Mouse (Mus musculus) MEL (cell line): ENCODE data around the gene Gsap. TPM values are rescaled to one million over a fixed set of nuclear protein-coding genes. Genes with fewer than 3 reads are reported as not detected.

Source experiments
- DNase-seq: peaks from one replicate; pipeline ENCODE4 v3.0.0; 2011; ENCODE audit warnings: low read depth, low spot score
- H3K27ac ChIP-seq: 2 replicates; pipeline ENCODE4 v1.5.1; 2012; ENCODE audit warnings: low read depth, mild to moderate bottlenecking, control low read depth, low read length, moderate library complexity; ENCODE audit not compliant: control insufficient read depth
- H3K27me3 ChIP-seq, 2 experiments: fragments of 150-350 bp in 1 of 2; sonication (generic) in 1 of 2; 2 replicates each; pipeline ENCODE4 v1.6.1; 2012; ENCODE audit warnings: low read length in 2 of 2, mild to moderate bottlenecking in 2 of 2, improper control_type of control experiment in 1 of 2, moderate library complexity in 1 of 2; ENCODE audit not compliant: insufficient read depth in 2 of 2, control insufficient read depth in 1 of 2
- H3K36me3 ChIP-seq, 2 experiments: 2 replicates each; pipeline ENCODE4 v1.6.1; 2012 to 2014; ENCODE audit warnings: low read length in 2 of 2, improper control_type of control experiment in 1 of 2, inconsistent platforms in 1 of 2, mild to moderate bottlenecking in 1 of 2; ENCODE audit not compliant: insufficient read depth in 2 of 2, control insufficient read depth in 1 of 2
- H3K4me1 ChIP-seq, 2 experiments: fragments of 150-350 bp in 1 of 2; sonication (generic) in 1 of 2; 2 replicates each; pipeline ENCODE4 v1.6.1; 2012; ENCODE audit warnings: low read length in 2 of 2, improper control_type of control experiment in 1 of 2, mild to moderate bottlenecking in 1 of 2; ENCODE audit not compliant: insufficient read depth in 2 of 2, control insufficient read depth in 1 of 2
- H3K4me3 ChIP-seq, 2 experiments: fragments of 150-350 bp in 1 of 2; sonication (generic) in 1 of 2; 2 replicates each; pipeline ENCODE4 v1.5.1; 2012; ENCODE audit warnings: low read depth in 2 of 2, low read length in 2 of 2, mild to moderate bottlenecking in 2 of 2, moderate library complexity in 2 of 2, control low read depth in 1 of 2, improper control_type of control experiment in 1 of 2; ENCODE audit not compliant: control insufficient read depth in 1 of 2, insufficient read depth in 1 of 2
- H3K79me2 ChIP-seq: 2 replicates; pipeline ENCODE4 v1.6.1; 2012; ENCODE audit warnings: mild to moderate bottlenecking, low read length, moderate library complexity; ENCODE audit not compliant: control insufficient read depth, poor library complexity, insufficient read depth
- H3K9ac ChIP-seq: 2 replicates; pipeline ENCODE4 v1.6.1; 2012; ENCODE audit warnings: low read depth, mild to moderate bottlenecking, control low read depth, low read length, moderate library complexity; ENCODE audit not compliant: control insufficient read depth, poor library complexity, severe bottlenecking
- H3K9me3 ChIP-seq: fragments of 150-350 bp; sonication (generic); replicated peaks from 2 replicates; pipeline ENCODE4 v1.6.1; 2012; ENCODE audit warnings: mild to moderate bottlenecking, low read length, improper control_type of control experiment, moderate library complexity; ENCODE audit not compliant: insufficient read depth
- CHD2 ChIP-seq: IDR thresholded peaks from 2 replicates; pipeline ENCODE4 v1.6.1; 2011; ENCODE audit warnings: low read length, improper control_type of control experiment
- E2F4 ChIP-seq: IDR thresholded peaks from 2 replicates; pipeline ENCODE4 v1.6.1; 2011; ENCODE audit warnings: low read depth, low read length, improper control_type of control experiment, borderline replicate concordance
- EP300 ChIP-seq, 2 experiments: IDR thresholded peaks; 2 replicates each; pipeline ENCODE4 v1.6.1; 2011; ENCODE audit warnings: improper control_type of control experiment in 2 of 2, low read length in 2 of 2, low read depth in 1 of 2, mild to moderate bottlenecking in 1 of 2
- ETS1 ChIP-seq: IDR thresholded peaks from 2 replicates; pipeline ENCODE4 v1.6.1; 2012; ENCODE audit warnings: low read depth, mild to moderate bottlenecking, inconsistent platforms, low read length, improper control_type of control experiment, moderate library complexity
- GABPA ChIP-seq: IDR thresholded peaks from 2 replicates; pipeline ENCODE4 v1.6.1; 2012; ENCODE audit warnings: low read depth, mild to moderate bottlenecking, inconsistent platforms, low read length, improper control_type of control experiment, moderate library complexity
- GATA1 ChIP-seq: IDR thresholded peaks from 2 replicates; pipeline ENCODE4 v1.6.1; 2011; ENCODE audit warnings: low read depth, low read length, improper control_type of control experiment
- HCFC1 ChIP-seq: IDR thresholded peaks from 2 replicates; pipeline ENCODE4 v1.6.1; 2012; ENCODE audit warnings: low read depth, mild to moderate bottlenecking, inconsistent platforms, low read length, improper control_type of control experiment, moderate library complexity
- JUND ChIP-seq: IDR thresholded peaks from 2 replicates; pipeline ENCODE4 v1.6.1; 2011; ENCODE audit warnings: low read depth, mild to moderate bottlenecking, improper control_type of control experiment, low read length
- MAFK ChIP-seq: IDR thresholded peaks from 2 replicates; pipeline ENCODE4 v1.6.1; 2011; ENCODE audit warnings: low read depth, mild to moderate bottlenecking, low read length, improper control_type of control experiment, borderline replicate concordance
- MAX ChIP-seq: IDR thresholded peaks from 2 replicates; pipeline ENCODE4 v1.6.1; 2011; ENCODE audit warnings: low read length, improper control_type of control experiment
- MEF2A ChIP-seq: IDR thresholded peaks from 2 replicates; pipeline ENCODE4 v1.6.1; 2014; ENCODE audit warnings: low read depth, mild to moderate bottlenecking, inconsistent platforms, low read length, improper control_type of control experiment; ENCODE audit not compliant: poor library complexity, insufficient replicate concordance, severe bottlenecking; ENCODE audit errors: extremely low read depth
- MYC ChIP-seq: IDR thresholded peaks from 2 replicates; pipeline ENCODE4 v1.6.1; 2011; ENCODE audit warnings: low read depth, mild to moderate bottlenecking, low read length, improper control_type of control experiment, moderate library complexity
- NELFE ChIP-seq: IDR thresholded peaks from 2 replicates; pipeline ENCODE4 v1.6.1; 2011; ENCODE audit warnings: low read depth, low read length, improper control_type of control experiment
- POLR2A ChIP-seq, 2 experiments: IDR thresholded peaks; 2 replicates each; pipeline ENCODE4 v1.6.1; 2011 to 2012; ENCODE audit warnings: low read length in 2 of 2, mild to moderate bottlenecking in 2 of 2, control low read depth in 1 of 2, improper control_type of control experiment in 1 of 2, low read depth in 1 of 2, moderate library complexity in 1 of 2; ENCODE audit not compliant: control insufficient read depth in 1 of 2, insufficient read depth in 1 of 2, poor library complexity in 1 of 2
- POLR2AphosphoS2 ChIP-seq: IDR thresholded peaks from 2 replicates; pipeline ENCODE4 v1.6.1; 2011; ENCODE audit warnings: low read length, improper control_type of control experiment
- RCOR1 ChIP-seq: IDR thresholded peaks from 2 replicates; pipeline ENCODE4 v1.6.1; 2012; ENCODE audit warnings: low read depth, mild to moderate bottlenecking, inconsistent platforms, low read length, improper control_type of control experiment
- SMC3 ChIP-seq: IDR thresholded peaks from 2 replicates; pipeline ENCODE4 v1.6.1; 2011; ENCODE audit warnings: low read depth, low read length, improper control_type of control experiment
- TAL1 ChIP-seq: IDR thresholded peaks from 2 replicates; pipeline ENCODE4 v1.6.1; 2012; ENCODE audit warnings: mild to moderate bottlenecking, inconsistent platforms, low read length, moderate library complexity, mixed read lengths
- TCF12 ChIP-seq: IDR thresholded peaks from 2 replicates; pipeline ENCODE4 v1.6.1; 2014; ENCODE audit warnings: low read depth, mild to moderate bottlenecking, inconsistent platforms, low read length, improper control_type of control experiment, moderate library complexity
- UBTF ChIP-seq: IDR thresholded peaks from 2 replicates; pipeline ENCODE4 v1.6.1; 2012; ENCODE audit warnings: low read depth, mild to moderate bottlenecking, inconsistent platforms, low read length, improper control_type of control experiment, moderate library complexity, borderline replicate concordance; ENCODE audit not compliant: insufficient read depth
- USF1 ChIP-seq: IDR thresholded peaks from 2 replicates; pipeline ENCODE4 v1.6.1; 2014; ENCODE audit warnings: low read depth, mild to moderate bottlenecking, inconsistent platforms, low read length, improper control_type of control experiment, moderate library complexity
- ZC3H11A ChIP-seq: IDR thresholded peaks from 2 replicates; pipeline ENCODE4 v1.6.1; 2012; ENCODE audit warnings: low read depth, mild to moderate bottlenecking, inconsistent platforms, low read length, improper control_type of control experiment
- ZMIZ1 ChIP-seq: IDR thresholded peaks from 2 replicates; pipeline ENCODE4 v1.6.1; 2012; ENCODE audit warnings: low read depth, mild to moderate bottlenecking, inconsistent platforms, low read length, improper control_type of control experiment, moderate library complexity
- ZNF384 ChIP-seq: IDR thresholded peaks from 2 replicates; pipeline ENCODE4 v1.6.1; 2012; ENCODE audit warnings: low read depth, mild to moderate bottlenecking, inconsistent platforms, low read length, improper control_type of control experiment
- polyA plus RNA-seq, 2 experiments: library from polyadenylated mRNA; stranded (reverse) in 1 of 2; unstranded in 1 of 2; fragments of >175 nt in 1 of 2; fragments of >200 nt in 1 of 2; gene quantifications; 2 replicates each; pipeline versions ENCODE4 v1.2.1 to v1.2.4; 2012; ENCODE audit warnings: low replicate concordance in 2 of 2, low read depth in 1 of 2; ENCODE audit not compliant: insufficient read length in 2 of 2, insufficient read depth in 1 of 2, missing spikeins in 1 of 2
- total RNA-seq: library from RNA; depleted of rRNA; stranded (reverse); fragments of 300-350 nt; gene quantifications from 2 replicates; pipeline ENCODE4 v1.2.3, GENCODE M21; 2012

Gsap gene
- total and polyA plus RNA-seq, 3 experiments, result 0.19 to 0.22 TPM; not detected in 1

DNA sequence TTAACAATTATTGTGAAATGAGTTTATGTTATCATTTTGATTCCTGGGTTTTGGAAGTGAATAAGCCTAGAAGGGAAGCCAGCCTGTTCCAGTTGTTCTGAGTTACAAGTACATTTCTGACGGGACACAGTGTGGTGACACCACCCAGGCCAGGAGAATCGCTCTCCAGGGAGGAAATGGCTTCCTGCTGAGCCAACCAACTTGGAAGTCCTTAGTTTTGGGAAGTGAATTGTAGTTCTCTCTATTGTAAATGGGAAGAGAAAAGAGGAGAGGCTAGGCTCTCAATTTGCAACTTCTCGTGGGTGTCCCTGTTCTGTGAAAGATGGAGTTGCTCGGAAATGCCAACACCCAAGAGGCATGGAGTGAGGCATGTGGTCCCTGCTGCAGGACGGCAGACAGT lies 83.4 kb downstream of the Gsap start:
- TF ChIP-seq ZMIZ1 (no peak), NELFE (no peak), ZNF384 (no peak), MEF2A (no peak), CHD2 (no peak), ZC3H11A (no peak), GATA1 (no peak), E2F4 (no peak)
- H3K27ac ChIP-seq, result no peak overlapping the region
- no peak for DNase-seq
- H3K4me1 ChIP-seq, result no peaks in the 10 kb centered on the region
- no peaks in the 10 kb centered on the region for H3K79me2 ChIP-seq
- no peak overlapping the region for H3K4me3 ChIP-seq
- no peaks in the 10 kb centered on the region for H3K9me3 ChIP-seq
- H3K9ac ChIP-seq, result no peak overlapping the region
- H3K36me3 ChIP-seq, result no peaks in the 10 kb centered on the region
- H3K27me3 ChIP-seq, result no peaks in the 10 kb centered on the region

DNA sequence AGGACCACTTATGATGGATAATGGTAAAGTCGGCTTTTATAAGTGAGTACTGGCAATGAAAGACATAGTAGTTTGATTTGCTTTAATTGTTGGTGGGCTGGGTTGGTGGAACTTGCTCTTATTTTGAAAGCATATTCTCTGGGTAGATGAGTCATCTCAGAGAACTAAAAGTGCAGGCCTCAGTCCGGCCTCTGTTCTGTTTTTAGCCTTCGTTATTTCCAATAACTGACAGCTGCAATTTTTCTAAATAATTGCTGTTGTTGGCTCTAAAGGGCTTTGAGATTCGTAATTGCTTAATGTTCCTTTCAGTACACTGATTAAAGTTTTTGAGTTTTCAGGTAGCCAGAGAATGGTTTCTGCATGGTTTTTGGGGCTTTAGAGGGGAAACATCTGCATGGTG lies 84.7 kb downstream of the Gsap start:
- Histone ChIP-seq H3K4me3 (no peak overlapping the region), H3K4me1 (no peaks in the 10 kb centered on the region), H3K27me3 (no peaks in the 10 kb centered on the region), H3K27ac (no peak overlapping the region), H3K36me3 (no peaks in the 10 kb centered on the region), H3K9ac (no peak overlapping the region), H3K9me3 (no peaks in the 10 kb centered on the region), H3K79me2 (no peaks in the 10 kb centered on the region)
- TF ChIP-seq RCOR1, result no peak
- no peak for TF ChIP-seq MEF2A
- TF ChIP-seq POLR2A (IDR thresholded peaks at IDR 0.05; ENCODE audit: control insufficient read depth in 1 of 2, insufficient read depth in 1 of 2, low read depth in 1 of 2, low read length in 2 of 2, poor library complexity in 1 of 2), result no peak
- TF ChIP-seq TAL1, result no peak
- no peak for TF ChIP-seq MYC
- TF ChIP-seq HCFC1, result no peak
- no peak for DNase-seq

DNA sequence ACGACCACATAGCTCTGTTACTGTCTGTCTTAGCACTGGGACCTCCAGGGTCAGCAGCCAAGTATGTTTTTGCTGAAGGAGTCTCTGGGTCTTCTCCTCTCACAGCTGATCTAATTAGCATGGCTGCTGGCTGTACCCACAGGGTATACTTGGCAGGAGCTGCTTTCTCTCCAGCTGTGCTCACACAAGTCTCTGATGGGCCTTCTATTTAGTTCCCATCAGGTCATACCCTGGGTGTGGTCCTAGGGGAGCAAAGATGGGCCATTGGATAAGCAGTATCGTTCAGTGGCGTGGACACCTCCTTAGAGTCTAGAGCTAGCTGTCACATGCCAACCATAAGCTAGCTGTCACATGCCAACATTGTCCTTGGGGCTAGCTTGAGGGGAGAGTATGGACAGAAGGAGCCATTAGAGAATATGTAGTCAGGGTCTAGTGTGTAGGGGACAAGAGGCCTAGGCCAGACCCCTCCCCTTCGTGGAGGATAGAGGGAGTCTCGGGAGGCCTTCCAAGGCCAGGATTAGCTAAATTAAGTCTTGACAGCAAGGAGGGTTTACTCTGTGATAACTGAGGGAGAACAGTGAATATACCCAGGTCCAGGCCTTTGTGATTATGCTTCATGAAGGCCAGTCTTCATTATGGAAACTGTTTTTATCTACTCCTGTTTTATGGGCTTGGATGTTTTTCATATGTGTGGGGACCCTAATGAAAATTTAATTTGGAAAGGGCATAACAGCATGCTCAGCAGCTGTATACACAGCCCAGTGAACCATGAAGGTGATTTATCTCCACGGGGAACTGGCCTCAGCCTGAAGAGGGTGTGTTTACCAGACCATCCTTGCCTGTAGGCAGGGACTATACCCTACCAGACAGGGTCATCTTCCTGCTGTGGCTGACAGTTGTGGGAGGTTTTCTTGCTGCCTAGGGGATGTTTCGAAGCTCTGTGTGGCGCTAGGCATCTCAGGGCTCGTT lies 85.6 kb downstream of the Gsap start:
- no peaks in the 10 kb centered on the region for H3K9me3 ChIP-seq
- no peak for DNase-seq
- no peaks in the 10 kb centered on the region for H3K36me3 ChIP-seq
- no peak overlapping the region for H3K4me3 ChIP-seq
- H3K4me1 ChIP-seq, result no peaks in the 10 kb centered on the region
- no peak overlapping the region for H3K9ac ChIP-seq
- H3K79me2 ChIP-seq, result no peaks in the 10 kb centered on the region
- H3K27ac ChIP-seq, result no peak overlapping the region
- no peaks in the 10 kb centered on the region for H3K27me3 ChIP-seq
- TF ChIP-seq GATA1 (no peak), TCF12 (no peak), POLR2AphosphoS2 (no peak), GABPA (no peak), SMC3 (no peak), USF1 (no peak), ZNF384 (no peak), POLR2A (IDR thresholded peaks at IDR 0.05; ENCODE audit: control insufficient read depth in 1 of 2, insufficient read depth in 1 of 2, low read depth in 1 of 2, low read length in 2 of 2, poor library complexity in 1 of 2) (no peak), JUND (no peak), TAL1 (no peak), MAFK (no peak), NELFE (no peak), MAX (no peak), UBTF (no peak), ETS1 (no peak), RCOR1 (no peak), EP300 (IDR thresholded peaks at IDR 0.05; ENCODE audit: low read depth in 1 of 2, low read length in 2 of 2) (no peak)
